Mouse (Mus musculus) liver, embryonic 14.5 days (tissue): ENCODE data around the gene Hspa1b.

Source experiments
- CTCF ChIP-seq: IDR thresholded peaks from 2 replicates; pipeline ENCODE4 v1.5.1; 2016; ENCODE audit warnings: antibody characterized with exemption, low read depth, control low read depth
- EP300 ChIP-seq: IDR thresholded peaks from 2 replicates; pipeline ENCODE4 v1.6.1; 2016; ENCODE audit warnings: antibody characterized with exemption, low read depth

DNA sequence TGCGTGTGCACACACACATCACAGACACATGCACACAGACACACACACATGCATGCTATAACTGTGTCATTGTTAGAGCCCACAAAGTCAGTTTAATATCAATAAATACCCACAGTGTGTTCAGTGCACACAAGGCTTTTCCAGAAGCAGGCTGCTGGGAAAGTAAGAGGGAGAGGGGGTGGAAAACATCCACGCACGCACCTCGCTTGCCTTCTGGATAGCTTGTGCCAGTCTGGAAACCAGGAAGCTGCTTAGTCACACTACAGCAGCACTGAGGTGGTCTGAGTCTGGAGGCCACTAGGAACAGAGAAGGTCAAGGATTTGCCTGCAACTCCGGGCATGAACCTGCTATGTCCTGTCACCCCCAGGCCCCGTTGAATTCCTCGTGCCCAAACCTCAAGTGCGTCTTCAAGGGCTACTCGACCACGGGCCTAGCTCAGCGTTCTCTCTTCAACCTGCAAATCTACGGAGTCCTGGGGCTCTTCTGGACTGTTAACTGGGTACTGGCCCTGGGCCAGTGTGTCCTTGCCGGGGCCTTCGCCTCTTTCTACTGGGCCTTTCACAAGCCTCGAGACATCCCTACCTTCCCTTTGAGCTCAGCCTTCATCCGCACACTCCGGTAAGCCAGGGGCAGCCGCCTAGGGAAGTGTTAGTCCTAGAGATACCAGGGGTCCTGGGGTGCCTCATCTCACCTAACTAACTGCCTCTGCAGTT, 31.6 kb downstream of the Hspa1b start:
- no peak for TF ChIP-seq CTCF
- TF ChIP-seq EP300, result no peak
